Mouse (Mus musculus): Measurements from ENCODE around the gene Mpl. TPM values are rescaled to one million over a fixed set of nuclear protein-coding genes. Genes with fewer than 3 reads are reported as not detected.

The Mpl gene
- 1 to 10 TPM in 1 of 2 experiments, under 1 TPM in 1; 0.31 to 1.5 TPM for total RNA-seq (2021)
- 0.67 and 1.3 TPM in 2 replicates for polyA plus RNA-seq (2012; rRNA removed)
- long read RNA-seq, partial matches to known transcripts = 0 of 1 reads
- long read RNA-seq, other reads (novel, unspliced or antisense) = 1 of 1 reads

GRCm38 (mm10) chr4:118457345-118457975 lies at the start of gene Mpl:
Gene Mpl (minus strand): TSS chr4:118457513.
- TF ChIP-seq EP300 (IDR thresholded peaks at IDR 0.05; ENCODE audit: insufficient read depth, low read depth, low read length) (no peak), CTCF (IDR thresholded peaks at IDR 0.05) (no peak), POLR2A (IDR thresholded peaks at IDR 0.05; ENCODE audit: insufficient read depth, low read depth, low read length) (no peak)
- H3K4me3 ChIP-seq = no peak within 1 kb of the TSS
- H3K36me3 ChIP-seq (ENCODE audit: control insufficient read depth, insufficient read depth, low read length) = no peaks in the 10 kb centered on the region
- 61% methylated on average over 9 of the region's 9 CpGs for WGBS
- no peaks in the 10 kb centered on the region for H3K27me3 ChIP-seq (ENCODE audit: control insufficient read depth, insufficient read depth, low read length)
- H3K79me2 ChIP-seq (replicated peaks; ENCODE audit: control insufficient read depth, insufficient read depth, low read length) = no peaks in the 10 kb centered on the region
- no peaks in the 10 kb centered on the region for H3K4me1 ChIP-seq (ENCODE audit: control insufficient read depth, insufficient read depth, low read length)
- H3K27ac ChIP-seq = no peak within 1 kb of the TSS
- intact Hi-C loops (cut with DNase I) = no loop called here
- no peak for DNase-seq
- H3K9ac ChIP-seq (ENCODE audit: low read depth, low read length) = no peak within 1 kb of the TSS

GRCm38 (mm10) chr4:118505551-118505950 lies 48.2 kb upstream of the Mpl start:
- Histone ChIP-seq H3K36me3 (ENCODE audit: control insufficient read depth, insufficient read depth, low read length) (peaks cover 3% of the 10 kb centered on the region; the same call in 1 of the 2 replicates), H3K9ac (ENCODE audit: low read depth, low read length) (no peak overlapping the region), H3K4me1 (ENCODE audit: control insufficient read depth, insufficient read depth, low read length) (peaks cover 5% of the 10 kb centered on the region), H3K4me3 (no peak overlapping the region), H3K27ac (peak overlapping the region; percentile 65), H3K27me3 (ENCODE audit: control insufficient read depth, insufficient read depth, low read length) (no peaks in the 10 kb centered on the region), H3K79me2 (replicated peaks; ENCODE audit: control insufficient read depth, insufficient read depth, low read length) (no peaks in the 10 kb centered on the region)
- no peak for TF ChIP-seq POLR2A (IDR thresholded peaks at IDR 0.05; ENCODE audit: insufficient read depth, low read depth, low read length)
- TF ChIP-seq CTCF (IDR thresholded peaks at IDR 0.05) = no peak
- TF ChIP-seq EP300 (IDR thresholded peaks at IDR 0.05; ENCODE audit: insufficient read depth, low read depth, low read length) = peak; percentile 70
- intact Hi-C loops (cut with DNase I) = no loop called here
- 17% methylated on average over 3 of the region's 3 CpGs for WGBS
- DNase-seq = peak in 1 of 2 experiments; percentile 37

- intact Hi-C loops (cut with DNase I) = no loop called here
- no peaks in the 10 kb centered on the region for H3K27me3 ChIP-seq (ENCODE audit: control insufficient read depth, insufficient read depth, low read length)
- H3K36me3 ChIP-seq (ENCODE audit: control insufficient read depth, insufficient read depth, low read length) = no peaks in the 10 kb centered on the region
- H3K27ac ChIP-seq = peak overlapping the region; percentile 71
- 57% methylated on average over 9 of the region's 9 CpGs for WGBS
- peaks cover 3% of the 10 kb centered on the region for H3K4me1 ChIP-seq (ENCODE audit: control insufficient read depth, insufficient read depth, low read length)
- DNase-seq = peak in 1 of 2 experiments; percentile 22
- H3K79me2 ChIP-seq (replicated peaks; ENCODE audit: control insufficient read depth, insufficient read depth, low read length) = no peaks in the 10 kb centered on the region
- TF ChIP-seq POLR2A (IDR thresholded peaks at IDR 0.05; ENCODE audit: insufficient read depth, low read depth, low read length) = no peak
- no peak for TF ChIP-seq EP300 (IDR thresholded peaks at IDR 0.05; ENCODE audit: insufficient read depth, low read depth, low read length)
- TF ChIP-seq CTCF (IDR thresholded peaks at IDR 0.05) = no peak
- H3K9ac ChIP-seq (ENCODE audit: low read depth, low read length) = no peak overlapping the region
- no peak overlapping the region for H3K4me3 ChIP-seq
Observed at GRCm38 (mm10) chr4:118500792-118501191, 43.5 kb upstream of the Mpl start.

- Histone ChIP-seq H3K9ac (ENCODE audit: low read depth, low read length) (no peak overlapping the region), H3K27ac (peak overlapping the region; percentile 75), H3K4me3 (no peak overlapping the region), H3K79me2 (replicated peaks; ENCODE audit: control insufficient read depth, insufficient read depth, low read length) (no peaks in the 10 kb centered on the region), H3K4me1 (ENCODE audit: control insufficient read depth, insufficient read depth, low read length) (peaks cover 3% of the 10 kb centered on the region), H3K27me3 (ENCODE audit: control insufficient read depth, insufficient read depth, low read length) (no peaks in the 10 kb centered on the region), H3K36me3 (ENCODE audit: control insufficient read depth, insufficient read depth, low read length) (no peaks in the 10 kb centered on the region)
- WGBS = 33% methylated on average over 6 of the region's 6 CpGs
- TF ChIP-seq EP300 (IDR thresholded peaks at IDR 0.05; ENCODE audit: insufficient read depth, low read depth, low read length) (0 out of 2 replicates have a peak, but pooled peaks have one; percentile 44), POLR2A (IDR thresholded peaks at IDR 0.05; ENCODE audit: insufficient read depth, low read depth, low read length) (peak; percentile 14; the same call in 1 of the 2 replicates), CTCF (IDR thresholded peaks at IDR 0.05) (no peak)
- intact Hi-C loops (cut with DNase I) = no loop called here
- DNase-seq = peak; percentile 52 to 76
Observed at GRCm38 (mm10) chr4:118500171-118500724, 42.9 kb upstream of the Mpl start.

- Histone ChIP-seq H3K4me1 (ENCODE audit: control insufficient read depth, insufficient read depth, low read length) (peaks cover 7% of the 10 kb centered on the region), H3K27ac (peak overlapping the region; percentile 82), H3K36me3 (ENCODE audit: control insufficient read depth, insufficient read depth, low read length) (peaks cover 2% of the 10 kb centered on the region; the same call in 1 of the 2 replicates), H3K79me2 (replicated peaks; ENCODE audit: control insufficient read depth, insufficient read depth, low read length) (no peaks in the 10 kb centered on the region), H3K9ac (ENCODE audit: low read depth, low read length) (no peak overlapping the region), H3K4me3 (peak overlapping the region; percentile 3; the same call in 1 of the 2 replicates), H3K27me3 (ENCODE audit: control insufficient read depth, insufficient read depth, low read length) (no peaks in the 10 kb centered on the region)
- no peak for DNase-seq
- intact Hi-C loops (cut with DNase I) = no loop called here
- 62% methylated on average over 10 of the region's 10 CpGs for WGBS
- TF ChIP-seq CTCF (IDR thresholded peaks at IDR 0.05) (no peak), EP300 (IDR thresholded peaks at IDR 0.05; ENCODE audit: insufficient read depth, low read depth, low read length) (no peak), POLR2A (IDR thresholded peaks at IDR 0.05; ENCODE audit: insufficient read depth, low read depth, low read length) (no peak)
Observed at GRCm38 (mm10) chr4:118490461-118490860, 33.1 kb upstream of the Mpl start.

GRCm38 (mm10) chr4:118489717-118490132 lies 32.4 kb upstream of the Mpl start, which contains the start of gene Tie1:
Gene Tie1 (minus strand): TSS chr4:118490061.
- H3K4me3 ChIP-seq = peak within 1 kb of the TSS; percentile 66
- H3K27me3 ChIP-seq (ENCODE audit: control insufficient read depth, insufficient read depth, low read length) = no peaks in the 10 kb centered on the region
- intact Hi-C loops (cut with DNase I) = loop anchor here (5.0 kb wide), 3 partner anchors 42 to 78 kb away; partner anchors contain the start of gene Elovl1
- H3K36me3 ChIP-seq (ENCODE audit: control insufficient read depth, insufficient read depth, low read length) = peaks cover 3% of the 10 kb centered on the region; the same call in 1 of the 2 replicates
- H3K79me2 ChIP-seq (replicated peaks; ENCODE audit: control insufficient read depth, insufficient read depth, low read length) = no peaks in the 10 kb centered on the region
- TF ChIP-seq EP300 (IDR thresholded peaks at IDR 0.05; ENCODE audit: insufficient read depth, low read depth, low read length) (peak; percentile 98), POLR2A (IDR thresholded peaks at IDR 0.05; ENCODE audit: insufficient read depth, low read depth, low read length) (peak; percentile 93), CTCF (IDR thresholded peaks at IDR 0.05) (no peak)
- peak within 1 kb of the TSS; percentile 94 for H3K27ac ChIP-seq
- peaks cover 7% of the 10 kb centered on the region for H3K4me1 ChIP-seq (ENCODE audit: control insufficient read depth, insufficient read depth, low read length)
- peak within 1 kb of the TSS; percentile 55 for H3K9ac ChIP-seq (ENCODE audit: low read depth, low read length)
- 29% methylated on average over 8 of the region's 8 CpGs for WGBS
- DNase-seq = peak; percentile 81 to 87

Measured in heart, adult 2 months (tissue).